Mouse (Mus musculus) cerebellum, postnatal 4 days (tissue): Measurements from ENCODE around the gene Wdr59.
A peak's percentile ranks its signal among the peaks of the same experiment; 100 is the strongest.
"Not testable (repeated sequence)": the region's sequence is repeated elsewhere in the genome, so short reads cannot be mapped to it uniquely, and the experiment has no call there.

Source experiments
- DNase-seq, 2 experiments: peaks; one replicate each; pipeline ENCODE4 v3.0.0; 2022; ENCODE audit warnings: low spot score in 2 of 2, mixed read lengths in 1 of 2

Wdr59 gene

GRCm38 (mm10) chr8:111537765-111538158 is 15.9 kb upstream of the Wdr59 start:
- DNase-seq: no peak

- peak; percentile 23 to 38 for DNase-seq
Measured at GRCm38 (mm10) chr8:111536978-111537764, 15.3 kb upstream of the Wdr59 start.

GRCm38 (mm10) chr8:111536031-111536977 is 14.4 kb upstream of the Wdr59 start, which contains the start of gene Znrf1:
Znrf1 (plus strand) TSS chr8:111536097.
- peak; percentile 38 to 74 for DNase-seq

GRCm38 (mm10) chr8:111535491-111535890 is 13.6 kb upstream of the Wdr59 start:
- no peak for DNase-seq

GRCm38 (mm10) chr8:111533503-111533902 is 11.6 kb upstream of the Wdr59 start:
- DNase-seq: no peak

GRCm38 (mm10) chr8:111531621-111532020 is 9.7 kb upstream of the Wdr59 start:
- DNase-seq: no peak

GRCm38 (mm10) chr8:111531191-111531590 is 9.3 kb upstream of the Wdr59 start:
- no peak for DNase-seq

GRCm38 (mm10) chr8:111528071-111528470 is 6.2 kb upstream of the Wdr59 start:
- no peak for DNase-seq

GRCm38 (mm10) chr8:111527149-111527548 is 5.3 kb upstream of the Wdr59 start:
- DNase-seq: no peak

- DNase-seq: no peak
Measured at GRCm38 (mm10) chr8:111526403-111527024, 4.6 kb upstream of the Wdr59 start.

GRCm38 (mm10) chr8:111517466-111517865 is 4.4 kb downstream of the Wdr59 start:
- no peak for DNase-seq

- no peak for DNase-seq
Measured at GRCm38 (mm10) chr8:111516451-111517035, 5.3 kb downstream of the Wdr59 start.

- no peak for DNase-seq
Measured at GRCm38 (mm10) chr8:111513446-111513845, 8.4 kb downstream of the Wdr59 start.

GRCm38 (mm10) chr8:111512941-111513340 is 9.0 kb downstream of the Wdr59 start:
- no peak for DNase-seq

GRCm38 (mm10) chr8:111510401-111510800 is 11.5 kb downstream of the Wdr59 start:
- no peak for DNase-seq

GRCm38 (mm10) chr8:111509278-111509677 is 12.6 kb downstream of the Wdr59 start:
- DNase-seq: no peak

GRCm38 (mm10) chr8:111508566-111508965 is 13.3 kb downstream of the Wdr59 start:
- DNase-seq: no peak

- DNase-seq: no peak
Measured at GRCm38 (mm10) chr8:111501724-111502464, 20.0 kb downstream of the Wdr59 start.

GRCm38 (mm10) chr8:111498249-111498648 is 23.6 kb downstream of the Wdr59 start:
- not testable (repeated sequence) for DNase-seq

- no peak for DNase-seq
Measured at GRCm38 (mm10) chr8:111496326-111496725, 25.6 kb downstream of the Wdr59 start.

- no peak for DNase-seq
Measured at GRCm38 (mm10) chr8:111493176-111493575, 28.7 kb downstream of the Wdr59 start.
